11 mouse cellular contexts compared by ENCODE assay signal in genomic region chr12:117242181-117242580, GRCm38 (mm10).
DNase-seq lines count a peak whose midpoint lies in the region; ATAC-seq and TF ChIP-seq lines count a peak whose summit lies in the region.
"Had no signal": no experiment of that assay in that cellular context is flagged by ENCODE, and none has a peak within 500 bp of the region (broad histone marks: within the 10 kb centered on the region; RNA-seq: fewer than 3 reads in every experiment).

No protein-coding gene starts in this region.

- no peak overlapping the region for H3K4me3 ChIP-seq in heart, adult 2 months
- no peak overlapping the region for H3K4me3 ChIP-seq in heart, embryonic 12.5 days

- 12% methylated on average over 7 of the region's 7 CpGs for WGBS in heart, adult 2 months
- WGBS in heart, embryonic 12.5 days = 37% methylated on average over 7 of the region's 7 CpGs

- H3K9me3 ChIP-seq in heart, embryonic 12.5 days (replicated peaks) = no peaks in the 10 kb centered on the region

- H3K27me3 ChIP-seq in heart, adult 2 months (ENCODE audit: control insufficient read depth, insufficient read depth, low read length) = no peaks in the 10 kb centered on the region; the same call in 1 of the 2 replicates
- H3K27me3 ChIP-seq in heart, embryonic 12.5 days (replicated peaks) = peaks cover 10% of the 10 kb centered on the region; the same call in 1 of the 2 replicates

- TF ChIP-seq EP300 in heart, adult 2 months (IDR thresholded peaks at IDR 0.05; ENCODE audit: insufficient read depth, low read depth, low read length) = no peak

- H3K79me2 ChIP-seq in heart, adult 2 months (replicated peaks; ENCODE audit: control insufficient read depth, insufficient read depth, low read length) = no peaks in the 10 kb centered on the region

- no peak overlapping the region for H3K4me2 ChIP-seq in heart, embryonic 12.5 days

- no peak overlapping the region for H3K27ac ChIP-seq in heart, adult 2 months
- no peak overlapping the region for H3K27ac ChIP-seq in heart, embryonic 12.5 days (ENCODE audit: poor library complexity, severe bottlenecking)
- H3K27ac ChIP-seq: kidney, postnatal 0 days had no signal

- no peak overlapping the region for H3K9ac ChIP-seq in heart, adult 2 months (ENCODE audit: low read depth, low read length)
- no peak overlapping the region for H3K9ac ChIP-seq in heart, embryonic 12.5 days

- TF ChIP-seq CTCF in heart, adult 2 months (IDR thresholded peaks at IDR 0.05) = no peak
- TF ChIP-seq CTCF in brain, embryonic 14.5 days (IDR thresholded peaks at IDR 0.05; ENCODE audit: borderline replicate concordance, extremely low read depth, insufficient read depth, insufficient read length) = no peak

- intact Hi-C loops in heart, adult 2 months (cut with DNase I) = no loop called here

- peak; percentile 35 to 48 for DNase-seq in heart, adult 2 months
- peak; percentile 47 for DNase-seq in Muller cell, postnatal 12 days (ENCODE audit: inconsistent ontology term)
- DNase-seq in brain, embryonic 14.5 days (ENCODE audit: low read depth) = peak; percentile 60
- peak; percentile 20 to 45 for DNase-seq in kidney, postnatal 4 days
- no peak for DNase-seq in adipocyte (ENCODE audit: low spot score)
- DNase-seq in retina, embryonic 14.5 days (ENCODE audit: low spot score) = no peak
- DNase-seq in gastrocnemius, postnatal 25 days = no peak
- DNase-seq: embryo, embryonic 11 days; thymus, postnatal 14 days had no signal

- TF ChIP-seq POLR2A in heart, adult 2 months (IDR thresholded peaks at IDR 0.05; ENCODE audit: insufficient read depth, low read depth, low read length) = no peak
- no peak for TF ChIP-seq POLR2A in brain, embryonic 14.5 days (IDR thresholded peaks at IDR 0.05; ENCODE audit: borderline replicate concordance, extremely low read depth, insufficient read depth, insufficient read length, poor library complexity, severe bottlenecking)

- peaks cover 1% of the 10 kb centered on the region; the same call in 1 of the 2 replicates for H3K4me1 ChIP-seq in heart, adult 2 months (ENCODE audit: control insufficient read depth, insufficient read depth, low read length)
- peaks cover 5% of the 10 kb centered on the region; the same call in 1 of the 2 replicates for H3K4me1 ChIP-seq in heart, embryonic 12.5 days (replicated peaks)

- ATAC-seq in heart, embryonic 12.5 days (ENCODE audit: insufficient number of reproducible peaks, low FRiP score) = no peak; the same call in 1 of the 2 replicates

- no peaks in the 10 kb centered on the region for H3K36me3 ChIP-seq in heart, adult 2 months (ENCODE audit: control insufficient read depth, insufficient read depth, low read length)
- no peaks in the 10 kb centered on the region for H3K36me3 ChIP-seq in heart, embryonic 12.5 days

Comparison
In these comparisons a context has a peak if more than half of its experiments do, and no peak if none do; other contexts are left out.
1. DNase-seq: peak in heart, adult 2 months (2 of 2), Muller cell, postnatal 12 days (single experiment), brain, embryonic 14.5 days (single experiment) and kidney, postnatal 4 days (2 of 2); none in adipocyte (single experiment), retina, embryonic 14.5 days (single experiment) and gastrocnemius, postnatal 25 days (single experiment).